Comparison of ENCODE assay signal across 11 mouse cellular contexts in genomic region chr1:191527089-191527488, GRCm38 (mm10). TPM values are rescaled to one million over a fixed set of nuclear protein-coding genes. Genes with fewer than 3 reads are reported as not detected.
DNase-seq lines count a peak whose midpoint lies in the region; ATAC-seq and TF ChIP-seq lines count a peak whose summit lies in the region.
"Had no signal": no experiment of that assay in that cellular context is flagged by ENCODE, and none has a peak within 500 bp of the region (broad histone marks: within the 10 kb centered on the region; RNA-seq: fewer than 3 reads in every experiment).

No protein-coding gene starts in this region.

- no peak overlapping the region for H3K4me3 ChIP-seq in heart, embryonic 12.5 days
- H3K4me3 ChIP-seq in midbrain, postnatal 0 days (ENCODE audit: low read depth, low read length): no peak overlapping the region
- H3K4me3 ChIP-seq in midbrain, embryonic 13.5 days (replicated peaks): no peak overlapping the region
- no peak overlapping the region for H3K4me3 ChIP-seq in layer of hippocampus, adult 2 months
- H3K4me3 ChIP-seq: heart, adult 2 months had no signal

- H3K4me1 ChIP-seq in heart, embryonic 12.5 days (replicated peaks): peaks cover 22% of the 10 kb centered on the region
- no peaks in the 10 kb centered on the region for H3K4me1 ChIP-seq in midbrain, postnatal 0 days (ENCODE audit: insufficient read depth, low read length)
- no peaks in the 10 kb centered on the region for H3K4me1 ChIP-seq in midbrain, embryonic 13.5 days (replicated peaks)

- no peak overlapping the region for H3K4me2 ChIP-seq in heart, embryonic 12.5 days
- H3K4me2 ChIP-seq in midbrain, postnatal 0 days (ENCODE audit: low read depth, low read length, poor library complexity, severe bottlenecking): no peak overlapping the region
- H3K4me2 ChIP-seq in midbrain, embryonic 13.5 days (replicated peaks): no peak overlapping the region

- H3K36me3 ChIP-seq in heart, embryonic 12.5 days: no peaks in the 10 kb centered on the region
- H3K36me3 ChIP-seq in midbrain, postnatal 0 days (ENCODE audit: insufficient read depth, low read length): no peaks in the 10 kb centered on the region
- no peaks in the 10 kb centered on the region for H3K36me3 ChIP-seq in midbrain, embryonic 13.5 days

- H3K27me3 ChIP-seq in heart, embryonic 12.5 days (replicated peaks): no peaks in the 10 kb centered on the region
- no peaks in the 10 kb centered on the region for H3K27me3 ChIP-seq in midbrain, postnatal 0 days (ENCODE audit: insufficient read depth, low read length)
- no peaks in the 10 kb centered on the region for H3K27me3 ChIP-seq in midbrain, embryonic 13.5 days

- H3K27ac ChIP-seq in heart, embryonic 12.5 days (ENCODE audit: poor library complexity, severe bottlenecking): no peak overlapping the region
- no peak overlapping the region for H3K27ac ChIP-seq in midbrain, postnatal 0 days (ENCODE audit: low read depth, low read length)
- H3K27ac ChIP-seq in midbrain, embryonic 13.5 days: no peak overlapping the region
- no peak overlapping the region; the same call in 1 of the 2 replicates for H3K27ac ChIP-seq in layer of hippocampus, adult 2 months

- WGBS in heart, embryonic 12.5 days: 56% methylated on average over 3 of the region's 3 CpGs
- WGBS in midbrain, postnatal 0 days: 65% methylated on average over 3 of the region's 3 CpGs
- 80% methylated on average over 3 of the region's 3 CpGs for WGBS in midbrain, embryonic 13.5 days

- H3K9me3 ChIP-seq in heart, embryonic 12.5 days (replicated peaks): no peaks in the 10 kb centered on the region
- no peaks in the 10 kb centered on the region for H3K9me3 ChIP-seq in midbrain, postnatal 0 days (ENCODE audit: low read length)
- H3K9me3 ChIP-seq in midbrain, embryonic 13.5 days: no peaks in the 10 kb centered on the region

- peak; percentile 59; the same call in 1 of the 2 replicates for ATAC-seq in heart, embryonic 12.5 days (ENCODE audit: insufficient number of reproducible peaks, low FRiP score)
- no peak for ATAC-seq in midbrain, postnatal 0 days (ENCODE audit: low FRiP score)
- no peak for ATAC-seq in midbrain, embryonic 13.5 days
- ATAC-seq in monocyte, adult 5-6 weeks (replicated peaks; ENCODE audit: insufficient number of reproducible peaks, low FRiP score, low TSS enrichment, poor library complexity, severe bottlenecking): no peak

- DNase-seq in heart, adult 8-10 months (ENCODE audit: low spot score): no peak
- DNase-seq in midbrain, postnatal 0 days (ENCODE audit: low spot score): peak; percentile 21
- DNase-seq in layer of hippocampus, adult 2 months (ENCODE audit: low spot score in 2 of 2): peak; percentile 19 to 61
- peak; percentile 20 to 34 for DNase-seq in right cerebral cortex, postnatal 36 days (ENCODE audit: low spot score in 2 of 2)
- DNase-seq in urinary bladder, postnatal 14 days (ENCODE audit: low spot score): no peak
- DNase-seq: heart, adult 2 months; kidney, adult 11 months; retina, postnatal 1 day had no signal

- no peak for TF ChIP-seq CTCF in midbrain, postnatal 0 days (IDR thresholded peaks at IDR 0.05)
- TF ChIP-seq CTCF in layer of hippocampus, adult 2 months (conservative IDR thresholded peaks at IDR 0.05): no peak

- H3K9ac ChIP-seq in heart, embryonic 12.5 days: no peak overlapping the region
- H3K9ac ChIP-seq in midbrain, postnatal 0 days (replicated peaks; ENCODE audit: low read length, poor library complexity, severe bottlenecking): no peak overlapping the region
- H3K9ac ChIP-seq in midbrain, embryonic 13.5 days (replicated peaks): no peak overlapping the region

RNA-seq across cellular contexts. Expression of gene Dtl, which starts 48.3 kb away (rescaled TPM):
- 40.3 and 43.3 TPM in 2 replicates for polyA plus RNA-seq in heart, embryonic 12.5 days (2016; fragmentation: Nextera tagmentation; extraction: Ambion mirVana)
- total RNA-seq in heart, adult 8-10 months (2022): under 1 TPM; 0.06 to 0.34 (median 0.20) TPM
- total RNA-seq in midbrain, postnatal 0 days (2014; rRNA removed): 2.5 and 3.1 TPM in 2 replicates
- 1.7 and 2.0 TPM in 2 replicates for polyA plus RNA-seq in midbrain, postnatal 0 days (2015; fragmentation: Nextera tagmentation; extraction: Ambion mirVana)
- polyA plus RNA-seq in midbrain, embryonic 13.5 days (2015; fragmentation: Nextera tagmentation; extraction: Ambion mirVana): 19.0 and 21.2 TPM in 2 replicates
- 1 to 10 TPM in 1 of 2 experiments, under 1 TPM in 1; 0.61 to 1.1 TPM for total RNA-seq in layer of hippocampus, adult 2 months (2021)
- 2.1 to 5.4 TPM (median 4.3 TPM) in 3 replicates for total RNA-seq in monocyte, adult 5-6 weeks (2017)

RNA-seq across cellular contexts. Expression of gene Ints7, which starts 48.3 kb away (rescaled TPM):
- 48.8 and 51.8 TPM in 2 replicates for polyA plus RNA-seq in heart, embryonic 12.5 days (2016; fragmentation: Nextera tagmentation; extraction: Ambion mirVana)
- 10 to 100 TPM in 3 of 4 experiments, 1 to 10 TPM in 1; 9.7 to 11.2 (median 10.8) TPM for total RNA-seq in heart, adult 8-10 months (2022)
- 33.1 and 40.4 TPM in 2 replicates for total RNA-seq in midbrain, postnatal 0 days (2014; rRNA removed)
- polyA plus RNA-seq in midbrain, postnatal 0 days (2015; fragmentation: Nextera tagmentation; extraction: Ambion mirVana): 24.6 and 27.0 TPM in 2 replicates
- 47.2 and 52.0 TPM in 2 replicates for polyA plus RNA-seq in midbrain, embryonic 13.5 days (2015; fragmentation: Nextera tagmentation; extraction: Ambion mirVana)
- 10 to 100 TPM; 23.2 to 25.8 TPM for total RNA-seq in layer of hippocampus, adult 2 months (2021)
- 26.0 to 26.5 TPM (median 26.2 TPM) in 3 replicates for total RNA-seq in monocyte, adult 5-6 weeks (2017)

Comparison
In these comparisons a context has a peak if more than half of its experiments do, and no peak if none do; other contexts are left out.
1. DNase-seq: peak in midbrain, postnatal 0 days (single experiment), layer of hippocampus, adult 2 months (2 of 2) and right cerebral cortex, postnatal 36 days (2 of 2); none in heart, adult 8-10 months (single experiment) and urinary bladder, postnatal 14 days (single experiment).